Comparison of ENCODE assay signal across 9 mouse cellular contexts in genomic region chr17:83353011-83353410, GRCm38 (mm10). TPM values are rescaled to one million over a fixed set of nuclear protein-coding genes. Genes with fewer than 3 reads are reported as not detected.
DNase-seq lines count a peak whose midpoint lies in the region; ATAC-seq and TF ChIP-seq lines count a peak whose summit lies in the region.
"Had no signal": no experiment of that assay in that cellular context is flagged by ENCODE, and none has a peak within 500 bp of the region (broad histone marks: within the 10 kb centered on the region; RNA-seq: fewer than 3 reads in every experiment).

No protein-coding gene starts in this region.

- intact Hi-C loops in heart, postnatal 36 days (cut with DNase I), result loop anchor here (5.0 kb wide), 4 partner anchors 44 to 159 kb away; partner anchors contain the start of gene Pkdcc
- intact Hi-C loops in gastrocnemius, postnatal 36 days (cut with DNase I), result no loop called here

- no peak for TF ChIP-seq EP300 in MEL (IDR thresholded peaks at IDR 0.05; ENCODE audit: low read depth in 1 of 2, low read length in 2 of 2)

- H3K36me3 ChIP-seq in heart, embryonic 14.5 days (ENCODE audit: control insufficient read depth, insufficient read depth, low read length), result no peaks in the 10 kb centered on the region
- H3K36me3 ChIP-seq in MEL (ENCODE audit: control insufficient read depth in 1 of 2, insufficient read depth in 2 of 2, low read length in 2 of 2), result peaks cover 0 to 29% of the 10 kb centered on the region in 2 experiments; a peak in 2 of 4 replicates
- H3K36me3 ChIP-seq in hindbrain, embryonic 13.5 days, result no peaks in the 10 kb centered on the region
- H3K36me3 ChIP-seq in midbrain, embryonic 12.5 days, result no peaks in the 10 kb centered on the region

- no peak overlapping the region; a peak in 1 of 4 replicates for H3K27ac ChIP-seq in heart, embryonic 14.5 days (replicated peaks in 1 of 2; ENCODE audit: control insufficient read depth in 1 of 2, insufficient read depth in 1 of 2, low read depth in 2 of 2, low read length in 2 of 2)
- peak overlapping the region; percentile 41 for H3K27ac ChIP-seq in MEL (ENCODE audit: control insufficient read depth, low read depth, low read length)
- H3K27ac ChIP-seq in hindbrain, embryonic 13.5 days, result no peak overlapping the region
- H3K27ac ChIP-seq in midbrain, embryonic 12.5 days (replicated peaks), result no peak overlapping the region
- H3K27ac ChIP-seq: macrophage had no signal

- no peak for TF ChIP-seq RAD21 in MEL (IDR thresholded peaks at IDR 0.05; ENCODE audit: low read depth, low read length)

- no peak for TF ChIP-seq CTCF in MEL (IDR thresholded peaks at IDR 0.05 in 2 of 3, conservative IDR thresholded peaks at IDR 0.05 in 1 of 3; ENCODE audit: control insufficient read depth in 1 of 3, insufficient read depth in 1 of 3, low read depth in 2 of 3, low read length in 3 of 3, poor library complexity in 1 of 3, severe bottlenecking in 1 of 3)

- TF ChIP-seq POLR2A in MEL (IDR thresholded peaks at IDR 0.05; ENCODE audit: control insufficient read depth in 1 of 2, insufficient read depth in 1 of 2, low read depth in 1 of 2, low read length in 2 of 2, poor library complexity in 1 of 2), result no peak

- no peak for ATAC-seq in heart, embryonic 14.5 days (ENCODE audit: insufficient number of reproducible peaks, insufficient read depth, low FRiP score, low read depth)
- no peak for ATAC-seq in hindbrain, embryonic 13.5 days (ENCODE audit: low FRiP score)
- no peak for ATAC-seq in midbrain, embryonic 12.5 days (ENCODE audit: low FRiP score, low read depth)

- H3K9me3 ChIP-seq in heart, embryonic 14.5 days (ENCODE audit: control insufficient read depth, low read length), result no peaks in the 10 kb centered on the region
- H3K9me3 ChIP-seq in MEL (replicated peaks; ENCODE audit: insufficient read depth, low read length), result no peaks in the 10 kb centered on the region
- no peaks in the 10 kb centered on the region for H3K9me3 ChIP-seq in hindbrain, embryonic 13.5 days
- no peaks in the 10 kb centered on the region for H3K9me3 ChIP-seq in midbrain, embryonic 12.5 days

- peaks cover 35% of the 10 kb centered on the region for H3K79me2 ChIP-seq in MEL (ENCODE audit: control insufficient read depth, insufficient read depth, low read length, poor library complexity)

- peak overlapping the region; percentile 7 to 75; a peak in 3 of 4 replicates for H3K4me3 ChIP-seq in heart, embryonic 14.5 days (ENCODE audit: control insufficient read depth in 1 of 2, insufficient read depth in 1 of 2, low read depth in 1 of 2, low read length in 2 of 2)
- H3K4me3 ChIP-seq in MEL (ENCODE audit: control insufficient read depth in 1 of 2, insufficient read depth in 1 of 2, low read depth in 2 of 2, low read length in 2 of 2), result peak overlapping the region; percentile 18 to 26; a peak in 3 of 4 replicates
- H3K4me3 ChIP-seq in hindbrain, embryonic 13.5 days, result peak overlapping the region; percentile 83; the same call in 1 of the 2 replicates
- 0 out of 2 replicates have a peak overlapping the region, but pooled peaks have one; percentile 2 for H3K4me3 ChIP-seq in midbrain, embryonic 12.5 days

- peaks cover 0 to 24% of the 10 kb centered on the region in 2 experiments; a peak in 3 of 4 replicates for H3K4me1 ChIP-seq in heart, embryonic 14.5 days (ENCODE audit: control insufficient read depth in 2 of 2, insufficient read depth in 2 of 2, low read length in 2 of 2)
- H3K4me1 ChIP-seq in MEL (ENCODE audit: control insufficient read depth in 1 of 2, insufficient read depth in 2 of 2, low read length in 2 of 2), result peaks cover 11 to 14% of the 10 kb centered on the region in 2 experiments; a peak in 3 of 4 replicates
- peaks cover 23% of the 10 kb centered on the region for H3K4me1 ChIP-seq in hindbrain, embryonic 13.5 days (replicated peaks)
- peaks cover 21% of the 10 kb centered on the region for H3K4me1 ChIP-seq in midbrain, embryonic 12.5 days

- no peaks in the 10 kb centered on the region for H3K27me3 ChIP-seq in heart, embryonic 14.5 days (ENCODE audit: control insufficient read depth, insufficient read depth, low read length)
- no peaks in the 10 kb centered on the region for H3K27me3 ChIP-seq in MEL (ENCODE audit: control insufficient read depth in 1 of 2, insufficient read depth in 2 of 2, low read length in 2 of 2)
- no peaks in the 10 kb centered on the region for H3K27me3 ChIP-seq in hindbrain, embryonic 13.5 days
- no peaks in the 10 kb centered on the region for H3K27me3 ChIP-seq in midbrain, embryonic 12.5 days

- DNase-seq in heart, postnatal 36 days, result no peak
- DNase-seq in MEL (ENCODE audit: low read depth, low spot score), result peak; percentile 51
- DNase-seq in layer of hippocampus, postnatal 10 days (ENCODE audit: low spot score in 2 of 2), result no peak
- DNase-seq in gastrocnemius, postnatal 36 days, result no peak
- DNase-seq in gastrocnemius, postnatal 10 days, result no peak

- H3K4me2 ChIP-seq in heart, embryonic 14.5 days (ENCODE audit: low read length), result peak overlapping the region; percentile 79
- H3K4me2 ChIP-seq in hindbrain, embryonic 13.5 days, result peak overlapping the region; percentile 80
- peak overlapping the region; percentile 77 for H3K4me2 ChIP-seq in midbrain, embryonic 12.5 days (replicated peaks)

- WGBS in heart, embryonic 14.5 days, result 29% methylated on average over 5 of the region's 5 CpGs
- 19% methylated on average over 5 of the region's 5 CpGs for WGBS in hindbrain, embryonic 13.5 days
- WGBS in midbrain, embryonic 12.5 days, result 15% methylated on average over 5 of the region's 5 CpGs

- peak overlapping the region; percentile 57 for H3K9ac ChIP-seq in heart, embryonic 14.5 days (ENCODE audit: low read length)
- peak overlapping the region; percentile 38 for H3K9ac ChIP-seq in MEL (ENCODE audit: control insufficient read depth, low read depth, low read length, poor library complexity, severe bottlenecking)
- H3K9ac ChIP-seq in hindbrain, embryonic 13.5 days, result no peak overlapping the region
- H3K9ac ChIP-seq in midbrain, embryonic 12.5 days (replicated peaks), result no peak overlapping the region

TF ChIP-seq in MEL, 35 proteins besides CTCF, POLR2A, EP300 and RAD21:
- TF ChIP-seq ELF1 (IDR thresholded peaks at IDR 0.05; ENCODE audit: low read depth, low read length) (no peak), TCF12 (IDR thresholded peaks at IDR 0.05; ENCODE audit: low read depth, low read length) (no peak), ZMIZ1 (IDR thresholded peaks at IDR 0.05; ENCODE audit: low read depth, low read length) (no peak), HCFC1 (IDR thresholded peaks at IDR 0.05; ENCODE audit: low read depth, low read length) (no peak), GATA1 (IDR thresholded peaks at IDR 0.05; ENCODE audit: low read depth, low read length) (no peak), USF1 (IDR thresholded peaks at IDR 0.05; ENCODE audit: low read depth, low read length) (no peak), MYB (IDR thresholded peaks at IDR 0.05; ENCODE audit: low read depth, low read length) (no peak), USF2 (IDR thresholded peaks at IDR 0.05; ENCODE audit: borderline replicate concordance in 1 of 2, insufficient read depth in 1 of 2, low read depth in 1 of 2, low read length in 2 of 2) (no peak), ZNF384 (IDR thresholded peaks at IDR 0.05; ENCODE audit: low read depth, low read length) (no peak), MYC (IDR thresholded peaks at IDR 0.05; ENCODE audit: low read depth, low read length) (no peak), ETS1 (IDR thresholded peaks at IDR 0.05; ENCODE audit: low read depth, low read length) (no peak), E2F4 (IDR thresholded peaks at IDR 0.05; ENCODE audit: borderline replicate concordance, low read depth, low read length) (no peak), UBTF (IDR thresholded peaks at IDR 0.05; ENCODE audit: borderline replicate concordance, insufficient read depth, low read depth, low read length) (no peak), CHD1 (IDR thresholded peaks at IDR 0.05; ENCODE audit: low read depth, low read length) (no peak), NRF1 (IDR thresholded peaks at IDR 0.05; ENCODE audit: insufficient read depth, low read depth, low read length, poor library complexity, severe bottlenecking) (no peak), CHD2 (IDR thresholded peaks at IDR 0.05; ENCODE audit: low read length) (no peak), SIN3A (IDR thresholded peaks at IDR 0.05; ENCODE audit: low read length) (no peak)

RNA-seq across cellular contexts. Expression of gene Eml4, which starts 2.3 kb away (rescaled TPM):
- 16.9 and 20.7 TPM in 2 replicates for polyA plus RNA-seq in heart, embryonic 14.5 days (2014; fragmentation: Nextera tagmentation; extraction: Ambion mirVana)
- 1 to 10 TPM; 4.3 to 4.6 TPM for total RNA-seq in heart, postnatal 36 days (2021)
- total RNA-seq in MEL (2012; rRNA removed), result 25.6 and 30.7 TPM in 2 replicates
- polyA plus RNA-seq in MEL (2012; ENCODE audit: insufficient read depth in 1 of 2, insufficient read length in 2 of 2, low read depth in 1 of 2, low replicate concordance in 2 of 2, missing spikeins in 1 of 2), result 10 to 100 TPM in 1 of 2 experiments, not detected in 1; 42.4 TPM
- 32.3 and 32.5 TPM in 2 replicates for polyA plus RNA-seq in hindbrain, embryonic 13.5 days (2015; fragmentation: Nextera tagmentation; extraction: Ambion mirVana)
- 43.4 and 47.4 TPM in 2 replicates for polyA plus RNA-seq in midbrain, embryonic 12.5 days (2016; fragmentation: Nextera tagmentation; extraction: Ambion mirVana)
- 10 to 100 TPM; 33.4 to 35.0 TPM for total RNA-seq in layer of hippocampus, postnatal 10 days (2021)
- total RNA-seq in gastrocnemius, postnatal 36 days (2021), result 1 to 10 TPM; 1.7 TPM
- 1 to 10 TPM; 4.8 to 7.7 TPM for total RNA-seq in gastrocnemius, postnatal 10 days (2021)

Comparison
In these comparisons a context has a peak if more than half of its experiments do, and no peak if none do; other contexts are left out.
1. H3K4me3 ChIP-seq: peak in every context shown above with its lines; median percentile 83 in hindbrain, embryonic 13.5 days; 41 in heart, embryonic 14.5 days; 22 in MEL; 2 in midbrain, embryonic 12.5 days.
2. H3K9ac ChIP-seq: peak in heart, embryonic 14.5 days (single experiment) and MEL (single experiment); none in hindbrain, embryonic 13.5 days (single experiment) and midbrain, embryonic 12.5 days (single experiment).
3. Peak in every context shown above with its lines, with median percentiles within 50 percentile points of each other: H3K4me2 ChIP-seq.